Mouse (Mus musculus): ENCODE measurements at regions not wholly inside any gene's neighbourhood (a gene's known extent, or its start where the extent isn't known, plus 50 kb on each side); places are given as distances from the start of the nearest gene placed in this dataset.
A peak's percentile ranks its signal among the peaks of the same experiment; 100 is the strongest.

DNA sequence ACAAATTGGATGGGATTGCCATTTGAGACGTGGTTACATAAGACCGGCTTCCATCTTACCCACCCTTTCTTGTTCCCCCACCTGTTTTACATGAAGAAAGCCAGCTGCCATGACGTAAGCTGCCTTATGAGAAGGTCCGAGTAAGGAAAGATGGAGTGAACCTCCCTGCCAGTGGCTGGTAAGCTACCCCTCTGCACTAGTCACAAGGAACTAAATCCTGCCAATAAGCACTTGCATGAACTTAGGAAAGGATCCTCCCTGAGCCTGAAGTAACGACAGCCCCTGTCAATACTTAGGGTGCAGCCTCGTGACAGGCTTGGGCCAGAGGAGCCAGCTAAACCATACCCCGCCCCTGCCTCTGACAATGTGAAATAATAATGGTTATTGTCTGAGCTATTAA lies 62.8 kb upstream of the Gm47985 start:
- Histone ChIP-seq H3K36me3 (ENCODE audit: control insufficient read depth, insufficient read depth, low read length) (no peaks in the 10 kb centered on the region), H3K27ac (replicated peaks; ENCODE audit: low read depth, low read length) (no peak overlapping the region), H3K4me1 (ENCODE audit: control insufficient read depth, insufficient read depth, low read length) (peaks cover 6% of the 10 kb centered on the region; the same call in 1 of the 2 replicates), H3K4me3 (ENCODE audit: low read depth, low read length) (no peak overlapping the region), H3K9me3 (ENCODE audit: control insufficient read depth, low read length) (no peaks in the 10 kb centered on the region; the same call in 1 of the 2 replicates), H3K4me2 (ENCODE audit: low read depth, low read length) (no peak overlapping the region), H3K9ac (ENCODE audit: low read depth, low read length) (no peak overlapping the region), H3K27me3 (replicated peaks; ENCODE audit: control insufficient read depth, insufficient read depth, low read length) (no peaks in the 10 kb centered on the region)
- ATAC-seq (ENCODE audit: low read depth) (no peak), DNase-seq (ENCODE audit: low spot score) (no peak)
- 74% methylated on average over 7 of the region's 7 CpGs for WGBS

DNA sequence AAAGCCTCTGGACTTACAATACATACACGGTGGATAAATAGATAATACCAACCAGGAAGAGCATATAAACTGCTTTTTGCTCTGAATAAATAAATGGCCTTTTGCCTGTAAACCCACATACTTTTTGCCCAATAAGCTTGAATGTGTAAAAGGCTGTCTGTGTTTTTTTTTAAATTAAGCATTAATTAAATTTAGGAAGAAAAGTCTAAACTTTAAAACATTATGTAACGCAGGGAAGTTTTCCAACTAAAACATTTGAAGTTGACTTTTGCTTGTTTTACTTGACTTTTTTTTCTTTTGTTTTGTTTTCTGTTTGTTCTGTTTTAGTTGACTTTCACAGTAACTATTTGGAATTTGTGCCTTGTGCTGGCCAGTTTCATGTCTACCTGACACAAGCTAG lies 60.7 kb upstream of the Gm47985 start:
- H3K9ac ChIP-seq (ENCODE audit: low read depth, low read length) = no peak overlapping the region
- WGBS = 91% methylated on average over 2 of the region's 2 CpGs
- H3K9me3 ChIP-seq (ENCODE audit: control insufficient read depth, low read length) = no peaks in the 10 kb centered on the region; the same call in 1 of the 2 replicates
- no peaks in the 10 kb centered on the region for H3K36me3 ChIP-seq (ENCODE audit: control insufficient read depth, insufficient read depth, low read length)
- H3K4me1 ChIP-seq (ENCODE audit: control insufficient read depth, insufficient read depth, low read length) = peaks cover 6% of the 10 kb centered on the region; the same call in 1 of the 2 replicates
- no peak for DNase-seq (ENCODE audit: low spot score)
- no peak for ATAC-seq (ENCODE audit: low read depth)
- no peak overlapping the region for H3K4me2 ChIP-seq (ENCODE audit: low read depth, low read length)
- no peaks in the 10 kb centered on the region for H3K27me3 ChIP-seq (replicated peaks; ENCODE audit: control insufficient read depth, insufficient read depth, low read length)
- H3K27ac ChIP-seq (replicated peaks; ENCODE audit: low read depth, low read length) = no peak overlapping the region
- H3K4me3 ChIP-seq (ENCODE audit: low read depth, low read length) = no peak overlapping the region

GRCm38 (mm10) chr1:151123964-151124363 lies 58.4 kb upstream of the Gm47985 start:
- DNase-seq (ENCODE audit: low spot score) (no peak), ATAC-seq (ENCODE audit: low read depth) (no peak)
- no peaks in the 10 kb centered on the region for H3K36me3 ChIP-seq (ENCODE audit: control insufficient read depth, insufficient read depth, low read length)
- H3K9me3 ChIP-seq (ENCODE audit: control insufficient read depth, low read length) = no peaks in the 10 kb centered on the region; the same call in 1 of the 2 replicates
- H3K4me1 ChIP-seq (ENCODE audit: control insufficient read depth, insufficient read depth, low read length) = no peaks in the 10 kb centered on the region
- H3K27ac ChIP-seq (replicated peaks; ENCODE audit: low read depth, low read length) = no peak overlapping the region
- H3K9ac ChIP-seq (ENCODE audit: low read depth, low read length) = no peak overlapping the region
- no peaks in the 10 kb centered on the region for H3K27me3 ChIP-seq (replicated peaks; ENCODE audit: control insufficient read depth, insufficient read depth, low read length)
- H3K4me3 ChIP-seq (ENCODE audit: low read depth, low read length) = no peak overlapping the region
- 93% methylated on average over 7 of the region's 7 CpGs for WGBS
- H3K4me2 ChIP-seq (ENCODE audit: low read depth, low read length) = no peak overlapping the region

DNA sequence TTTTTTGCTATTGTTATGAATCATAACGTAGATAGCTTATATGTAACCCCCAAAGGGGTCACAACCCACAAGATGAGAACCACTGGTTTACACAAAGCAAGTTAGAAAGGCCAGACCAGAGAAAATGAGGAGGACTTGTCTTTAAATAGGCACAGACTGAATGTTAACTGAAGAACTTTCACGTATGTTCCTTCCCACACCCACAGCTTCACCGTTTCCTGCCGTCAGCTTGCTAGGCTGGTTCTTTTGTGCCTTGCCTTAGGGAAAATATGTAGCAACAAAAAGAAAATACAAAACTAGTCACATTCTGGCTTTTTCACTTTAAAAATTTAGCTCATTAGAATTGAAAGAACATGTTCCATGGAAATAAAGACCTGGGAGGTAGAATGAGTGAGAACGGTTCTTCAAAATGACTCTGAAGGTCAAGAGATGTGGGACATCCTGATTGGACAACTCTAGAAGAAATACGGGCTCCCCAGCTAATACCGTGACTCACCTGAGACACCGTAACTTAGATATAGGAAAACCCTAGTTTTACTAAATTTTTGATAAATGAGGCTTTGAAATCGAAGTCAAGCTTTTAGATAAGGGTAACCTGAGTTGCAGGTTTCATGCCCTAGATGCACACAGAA lies 57.2 kb upstream of the Gm47985 start:
- peak; percentile 32 for DNase-seq (ENCODE audit: low spot score)
- H3K9me3 ChIP-seq (ENCODE audit: control insufficient read depth, low read length) = no peaks in the 10 kb centered on the region; the same call in 1 of the 2 replicates
- H3K27me3 ChIP-seq (replicated peaks; ENCODE audit: control insufficient read depth, insufficient read depth, low read length) = no peaks in the 10 kb centered on the region
- H3K36me3 ChIP-seq (ENCODE audit: control insufficient read depth, insufficient read depth, low read length) = no peaks in the 10 kb centered on the region
- H3K4me1 ChIP-seq (ENCODE audit: control insufficient read depth, insufficient read depth, low read length) = no peaks in the 10 kb centered on the region
- no peak for ATAC-seq (ENCODE audit: low read depth)
- 77% methylated on average over 9 of the region's 9 CpGs for WGBS
- no peak overlapping the region for H3K4me3 ChIP-seq (ENCODE audit: low read depth, low read length)
- H3K9ac ChIP-seq (ENCODE audit: low read depth, low read length) = no peak overlapping the region
- no peak overlapping the region for H3K27ac ChIP-seq (replicated peaks; ENCODE audit: low read depth, low read length)
- H3K4me2 ChIP-seq (ENCODE audit: low read depth, low read length) = no peak overlapping the region

- Histone ChIP-seq H3K4me2 (ENCODE audit: low read depth, low read length) (no peak overlapping the region), H3K27me3 (replicated peaks; ENCODE audit: control insufficient read depth, insufficient read depth, low read length) (no peaks in the 10 kb centered on the region), H3K9ac (ENCODE audit: low read depth, low read length) (no peak overlapping the region), H3K4me1 (ENCODE audit: control insufficient read depth, insufficient read depth, low read length) (no peaks in the 10 kb centered on the region), H3K36me3 (ENCODE audit: control insufficient read depth, insufficient read depth, low read length) (no peaks in the 10 kb centered on the region), H3K27ac (replicated peaks; ENCODE audit: low read depth, low read length) (no peak overlapping the region), H3K4me3 (ENCODE audit: low read depth, low read length) (no peak overlapping the region), H3K9me3 (ENCODE audit: control insufficient read depth, low read length) (no peaks in the 10 kb centered on the region; the same call in 1 of the 2 replicates)
- DNase-seq (ENCODE audit: low spot score) = no peak
- ATAC-seq (ENCODE audit: low read depth) = no peak
- WGBS = 72% methylated on average over 3 of the region's 3 CpGs
Observed at GRCm38 (mm10) chr1:151125764-151126485, 56.4 kb upstream of the Gm47985 start.

GRCm38 (mm10) chr1:151126756-151127155 lies 55.6 kb upstream of the Gm47985 start:
- DNase-seq (ENCODE audit: low spot score) (no peak), ATAC-seq (ENCODE audit: low read depth) (no peak)
- Histone ChIP-seq H3K9ac (ENCODE audit: low read depth, low read length) (no peak overlapping the region), H3K4me2 (ENCODE audit: low read depth, low read length) (no peak overlapping the region), H3K36me3 (ENCODE audit: control insufficient read depth, insufficient read depth, low read length) (no peaks in the 10 kb centered on the region), H3K27ac (replicated peaks; ENCODE audit: low read depth, low read length) (no peak overlapping the region), H3K9me3 (ENCODE audit: control insufficient read depth, low read length) (no peaks in the 10 kb centered on the region; the same call in 1 of the 2 replicates), H3K27me3 (replicated peaks; ENCODE audit: control insufficient read depth, insufficient read depth, low read length) (no peaks in the 10 kb centered on the region), H3K4me1 (ENCODE audit: control insufficient read depth, insufficient read depth, low read length) (no peaks in the 10 kb centered on the region), H3K4me3 (ENCODE audit: low read depth, low read length) (no peak overlapping the region)
- 61% methylated on average over 1 of the region's 1 CpGs for WGBS

DNA sequence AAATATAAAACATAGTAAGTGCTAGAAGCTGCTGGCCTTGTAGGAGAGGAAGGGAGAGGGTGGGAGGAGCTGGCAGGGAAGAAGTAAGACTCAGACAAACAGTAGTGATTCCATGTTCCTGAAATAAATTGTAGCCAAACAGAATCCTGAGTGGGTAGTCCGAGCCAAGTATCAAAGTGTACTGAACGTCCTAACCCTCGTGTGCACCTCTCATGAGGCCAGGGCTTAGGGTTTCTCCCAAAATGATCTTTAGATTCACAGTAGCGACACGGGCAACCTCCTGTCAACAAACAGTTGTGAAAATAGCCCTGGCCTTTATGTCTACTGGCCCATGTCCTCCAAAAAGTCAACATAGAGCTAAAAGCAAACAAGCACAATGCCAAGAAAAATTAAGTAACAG lies 54.3 kb upstream of the Gm47985 start:
- DNase-seq (ENCODE audit: low spot score) (no peak), ATAC-seq (ENCODE audit: low read depth) (no peak)
- no peaks in the 10 kb centered on the region for H3K36me3 ChIP-seq (ENCODE audit: control insufficient read depth, insufficient read depth, low read length)
- no peaks in the 10 kb centered on the region for H3K27me3 ChIP-seq (replicated peaks; ENCODE audit: control insufficient read depth, insufficient read depth, low read length)
- no peaks in the 10 kb centered on the region for H3K4me1 ChIP-seq (ENCODE audit: control insufficient read depth, insufficient read depth, low read length)
- no peak overlapping the region for H3K4me3 ChIP-seq (ENCODE audit: low read depth, low read length)
- H3K9ac ChIP-seq (ENCODE audit: low read depth, low read length) = no peak overlapping the region
- no peak overlapping the region for H3K27ac ChIP-seq (replicated peaks; ENCODE audit: low read depth, low read length)
- no peaks in the 10 kb centered on the region for H3K9me3 ChIP-seq (ENCODE audit: control insufficient read depth, low read length)
- whole genome bisulfite sequencing = 59% methylated on average over 5 of the region's 5 CpGs
- H3K4me2 ChIP-seq (ENCODE audit: low read depth, low read length) = no peak overlapping the region

GRCm38 (mm10) chr1:151128955-151129354 lies 53.4 kb upstream of the Gm47985 start:
- no peak for DNase-seq (ENCODE audit: low spot score)
- Histone ChIP-seq H3K27me3 (replicated peaks; ENCODE audit: control insufficient read depth, insufficient read depth, low read length) (no peaks in the 10 kb centered on the region), H3K9ac (ENCODE audit: low read depth, low read length) (no peak overlapping the region), H3K27ac (replicated peaks; ENCODE audit: low read depth, low read length) (no peak overlapping the region), H3K4me3 (ENCODE audit: low read depth, low read length) (no peak overlapping the region), H3K4me2 (ENCODE audit: low read depth, low read length) (no peak overlapping the region), H3K36me3 (ENCODE audit: control insufficient read depth, insufficient read depth, low read length) (no peaks in the 10 kb centered on the region), H3K4me1 (ENCODE audit: control insufficient read depth, insufficient read depth, low read length) (no peaks in the 10 kb centered on the region), H3K9me3 (ENCODE audit: control insufficient read depth, low read length) (no peaks in the 10 kb centered on the region)
- ATAC-seq (ENCODE audit: low read depth) = no peak

- 73% methylated on average over 6 of the region's 6 CpGs for WGBS
- DNase-seq (ENCODE audit: low spot score) (no peak), ATAC-seq (ENCODE audit: low read depth) (no peak)
- Histone ChIP-seq H3K27me3 (replicated peaks; ENCODE audit: control insufficient read depth, insufficient read depth, low read length) (no peaks in the 10 kb centered on the region), H3K27ac (replicated peaks; ENCODE audit: low read depth, low read length) (no peak overlapping the region), H3K4me2 (ENCODE audit: low read depth, low read length) (no peak overlapping the region), H3K9ac (ENCODE audit: low read depth, low read length) (no peak overlapping the region), H3K4me3 (ENCODE audit: low read depth, low read length) (no peak overlapping the region), H3K36me3 (ENCODE audit: control insufficient read depth, insufficient read depth, low read length) (no peaks in the 10 kb centered on the region), H3K9me3 (ENCODE audit: control insufficient read depth, low read length) (no peaks in the 10 kb centered on the region), H3K4me1 (ENCODE audit: control insufficient read depth, insufficient read depth, low read length) (no peaks in the 10 kb centered on the region)
Observed at GRCm38 (mm10) chr1:151130036-151130435, 52.3 kb upstream of the Gm47985 start.

Data from embryonic facial prominence, embryonic 14.5 days (tissue).